Comparison of ENCODE assay signal across 9 mouse cellular contexts in the genomic region with DNA sequence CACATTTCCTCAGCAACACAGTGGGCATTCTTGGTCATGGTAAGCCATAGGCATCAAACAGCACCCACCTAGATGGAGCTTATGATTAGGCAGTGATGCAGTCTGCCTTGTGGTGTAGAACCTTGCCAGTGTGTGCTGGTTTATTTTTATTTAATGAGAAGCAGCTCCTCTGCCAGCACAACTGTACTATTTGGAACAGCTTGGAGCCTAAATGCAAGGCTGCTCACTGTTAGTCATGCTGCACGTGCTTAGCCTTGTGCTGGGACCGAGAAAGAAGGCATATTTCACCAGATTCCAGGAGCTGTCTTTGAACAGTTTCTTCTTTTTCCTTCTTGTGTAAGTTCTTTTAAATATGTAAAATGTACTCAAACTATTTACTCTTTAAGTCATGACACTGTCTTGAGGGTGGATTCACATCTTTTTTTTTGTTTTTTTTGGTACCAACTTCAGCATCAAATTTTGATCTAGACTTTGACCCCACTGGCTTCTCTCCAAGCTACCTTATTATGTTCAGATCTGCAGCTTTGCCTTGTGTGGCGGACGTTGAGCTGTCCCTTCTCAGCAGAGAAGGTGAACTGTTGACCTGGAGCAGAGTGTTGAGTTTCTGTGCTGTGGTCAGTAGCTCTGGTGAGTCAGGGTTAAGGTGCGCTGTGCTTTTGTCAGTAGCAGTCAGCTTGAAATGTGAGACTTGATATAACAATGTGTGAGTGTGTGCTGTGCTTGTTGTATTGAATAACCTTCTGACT. TPM values are rescaled to one million over a fixed set of nuclear protein-coding genes. Genes with fewer than 3 reads are reported as not detected.
DNase-seq lines count a peak whose midpoint lies in the region; ATAC-seq and TF ChIP-seq lines count a peak whose summit lies in the region.
"Had no signal": no experiment of that assay in that cellular context is flagged by ENCODE, and none has a peak within 500 bp of the region (broad histone marks: within the 10 kb centered on the region; RNA-seq: fewer than 3 reads in every experiment).

No protein-coding gene starts in this region.

- no peak for TF ChIP-seq EP300 in lung, postnatal 0 days (IDR thresholded peaks at IDR 0.05)

- H3K27me3 ChIP-seq in forebrain, embryonic 14.5 days (replicated peaks; ENCODE audit: control insufficient read depth, insufficient read depth, low read length) = no peaks in the 10 kb centered on the region
- H3K27me3 ChIP-seq in forebrain, embryonic 11.5 days (ENCODE audit: control insufficient read depth, insufficient read depth, low read length) = no peaks in the 10 kb centered on the region
- no peaks in the 10 kb centered on the region for H3K27me3 ChIP-seq in lung, postnatal 0 days (replicated peaks; ENCODE audit: insufficient read depth, low read length)

- no peak overlapping the region for H3K27ac ChIP-seq in forebrain, embryonic 14.5 days (ENCODE audit: low read depth, low read length)
- no peak overlapping the region for H3K27ac ChIP-seq in forebrain, embryonic 11.5 days (ENCODE audit: low read depth, low read length)
- no peak overlapping the region for H3K27ac ChIP-seq in lung, postnatal 0 days (ENCODE audit: low read length)

- WGBS in forebrain, embryonic 14.5 days = 85% methylated on average over 5 of the region's 5 CpGs
- WGBS in forebrain, embryonic 11.5 days = 88% methylated on average over 5 of the region's 5 CpGs
- WGBS in lung, postnatal 0 days = 73% methylated on average over 5 of the region's 5 CpGs

- peaks cover 93% of the 10 kb centered on the region for H3K36me3 ChIP-seq in forebrain, embryonic 14.5 days (ENCODE audit: control insufficient read depth, insufficient read depth, low read length)
- peaks cover 24% of the 10 kb centered on the region; the same call in 1 of the 2 replicates for H3K36me3 ChIP-seq in forebrain, embryonic 11.5 days (ENCODE audit: control insufficient read depth, insufficient read depth, low read length)
- peaks cover 15% of the 10 kb centered on the region for H3K36me3 ChIP-seq in lung, postnatal 0 days (ENCODE audit: insufficient read depth, low read length)

- no peak overlapping the region for H3K4me3 ChIP-seq in forebrain, embryonic 14.5 days (ENCODE audit: low read depth, low read length)
- no peak overlapping the region for H3K4me3 ChIP-seq in forebrain, embryonic 11.5 days (ENCODE audit: low read depth, low read length)
- no peak overlapping the region for H3K4me3 ChIP-seq in lung, postnatal 0 days (ENCODE audit: low read depth, low read length)

- TF ChIP-seq CTCF in lung, postnatal 0 days (IDR thresholded peaks at IDR 0.05) = no peak

- no peak overlapping the region for H3K9ac ChIP-seq in forebrain, embryonic 14.5 days (ENCODE audit: low read length)
- H3K9ac ChIP-seq in forebrain, embryonic 11.5 days (ENCODE audit: low read length) = no peak overlapping the region
- no peak overlapping the region for H3K9ac ChIP-seq in lung, postnatal 0 days (replicated peaks; ENCODE audit: low read depth)

- no peak overlapping the region for H3K4me2 ChIP-seq in forebrain, embryonic 14.5 days (ENCODE audit: low read length)
- no peak overlapping the region for H3K4me2 ChIP-seq in forebrain, embryonic 11.5 days (ENCODE audit: low read depth, low read length, severe bottlenecking)
- H3K4me2 ChIP-seq in lung, postnatal 0 days (replicated peaks; ENCODE audit: low read depth, low read length) = no peak overlapping the region

- no peaks in the 10 kb centered on the region for H3K9me3 ChIP-seq in forebrain, embryonic 14.5 days (replicated peaks; ENCODE audit: control insufficient read depth, low read length)
- H3K9me3 ChIP-seq in forebrain, embryonic 11.5 days (ENCODE audit: control insufficient read depth, low read length) = no peaks in the 10 kb centered on the region
- H3K9me3 ChIP-seq in lung, postnatal 0 days (ENCODE audit: low read length) = no peaks in the 10 kb centered on the region

- DNase-seq in forebrain, embryonic 14.5 days (ENCODE audit: low spot score) = peak; percentile 46
- no peak for DNase-seq in forebrain, embryonic 11.5 days (ENCODE audit: low spot score)
- DNase-seq in adrenal gland, adult (ENCODE audit: inconsistent age in 2 of 2, low spot score in 1 of 2) = peak; percentile 80 to 90
- DNase-seq in frontal cortex, postnatal 36 days (ENCODE audit: low spot score in 2 of 2) = peak; percentile 79 to 91
- DNase-seq in left cerebral cortex, postnatal 25 days (ENCODE audit: low spot score in 2 of 2) = peak; percentile 88 to 97
- DNase-seq in spleen, adult 18-20 months = no peak
- DNase-seq in spleen, adult 12 weeks (ENCODE audit: low spot score) = no peak
- DNase-seq in lung, postnatal 0 days (ENCODE audit: low spot score) = no peak
- DNase-seq: lung, postnatal 14 days had no signal

- no peak for ATAC-seq in forebrain, embryonic 14.5 days
- ATAC-seq in forebrain, embryonic 11.5 days (replicated peaks; ENCODE audit: low FRiP score) = no peak
- ATAC-seq in lung, postnatal 0 days = no peak

- no peaks in the 10 kb centered on the region for H3K4me1 ChIP-seq in forebrain, embryonic 14.5 days (ENCODE audit: control insufficient read depth, insufficient read depth, low read length)
- H3K4me1 ChIP-seq in forebrain, embryonic 11.5 days (replicated peaks; ENCODE audit: control insufficient read depth, insufficient read depth, low read length) = no peaks in the 10 kb centered on the region
- no peaks in the 10 kb centered on the region for H3K4me1 ChIP-seq in lung, postnatal 0 days (ENCODE audit: insufficient read depth, low read depth, low read length)

- intact Hi-C loops in left cerebral cortex, postnatal 25 days (cut with DNase I) = no loop called here

RNA-seq across cellular contexts. Expression of gene Sdc3, which starts 46.6 kb away (rescaled TPM):
- polyA plus RNA-seq in forebrain, embryonic 14.5 days (2014; fragmentation: Nextera tagmentation; extraction: Ambion mirVana) = 47.6 and 61.2 TPM in 2 replicates
- polyA plus RNA-seq in forebrain, embryonic 11.5 days (2014; fragmentation: Nextera tagmentation; extraction: Ambion mirVana) = 19.4 and 19.5 TPM in 2 replicates
- total RNA-seq in left cerebral cortex, postnatal 25 days (2021) = 100 to 1,000 TPM; 167 to 181 TPM
- 10.4 and 10.5 TPM in 2 replicates for polyA plus RNA-seq in lung, postnatal 0 days (2015; fragmentation: Nextera tagmentation; extraction: Ambion mirVana)

Comparison
In these comparisons a context has a peak if more than half of its experiments do, and no peak if none do; other contexts are left out.
1. DNase-seq: peak in forebrain, embryonic 14.5 days (single experiment), adrenal gland, adult (2 of 2), frontal cortex, postnatal 36 days (2 of 2) and left cerebral cortex, postnatal 25 days (2 of 2); none in forebrain, embryonic 11.5 days (single experiment), spleen, adult 18-20 months (0 of 2), spleen, adult 12 weeks (single experiment) and lung, postnatal 0 days (single experiment).